Mouse (Mus musculus): ENCODE data around the gene Prom2.

GRCm38 (mm10) chr2:127523950-127524729 lies 17.1 kb downstream of the Prom2 start:
- TF ChIP-seq BHLHE40 (IDR thresholded peaks at IDR 0.05; ENCODE audit: borderline replicate concordance, low read depth, low read length) (no peak), CTCF (IDR thresholded peaks at IDR 0.05 in 2 of 3, conservative IDR thresholded peaks at IDR 0.05 in 1 of 3; ENCODE audit: control insufficient read depth in 1 of 3, insufficient read depth in 1 of 3, low read depth in 2 of 3, low read length in 3 of 3, poor library complexity in 1 of 3, severe bottlenecking in 1 of 3) (no peak), E2F4 (IDR thresholded peaks at IDR 0.05; ENCODE audit: borderline replicate concordance, low read depth, low read length) (no peak), GATA1 (IDR thresholded peaks at IDR 0.05; ENCODE audit: low read depth, low read length) (no peak), POLR2A (IDR thresholded peaks at IDR 0.05; ENCODE audit: control insufficient read depth in 1 of 2, insufficient read depth in 1 of 2, low read depth in 1 of 2, low read length in 2 of 2, poor library complexity in 1 of 2) (no peak), EP300 (IDR thresholded peaks at IDR 0.05; ENCODE audit: low read depth in 1 of 2, low read length in 2 of 2) (no peak), USF2 (IDR thresholded peaks at IDR 0.05; ENCODE audit: borderline replicate concordance in 1 of 2, insufficient read depth in 1 of 2, low read depth in 1 of 2, low read length in 2 of 2) (no peak), RCOR1 (IDR thresholded peaks at IDR 0.05; ENCODE audit: low read depth, low read length) (no peak)

Data from MEL (cell line).